Mouse (Mus musculus): ENCODE data around the gene Mustn1. TPM values are rescaled to one million over a fixed set of nuclear protein-coding genes. Genes with fewer than 3 reads are reported as not detected.

Mustn1 gene
- 1 to 10 TPM; 1.1 to 3.0 TPM for total RNA-seq (2023)

GRCm38 (mm10) chr14:30878958-30879571 lies at the start of gene Mustn1:
Mustn1 (plus strand) TSS chr14:30879200.

DNA sequence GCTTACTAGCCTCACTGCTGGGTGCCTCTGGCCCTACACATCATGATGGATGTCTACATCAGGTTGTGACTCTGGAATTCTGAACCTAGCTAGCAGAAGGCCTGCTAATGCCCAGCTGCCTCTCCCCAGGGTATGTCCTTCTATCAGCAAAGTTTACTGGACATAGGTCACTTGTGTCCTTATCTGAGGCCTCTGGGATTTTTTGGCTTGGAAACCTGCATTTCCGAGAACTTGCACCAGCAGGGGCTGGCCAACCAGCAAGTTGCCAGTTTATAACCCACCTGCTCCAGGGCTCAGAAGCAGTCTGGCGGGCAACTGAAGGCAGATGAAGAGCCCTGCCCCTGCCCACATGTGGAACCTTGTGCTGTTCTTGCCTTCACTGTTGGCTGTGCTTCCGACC lies 7.2 kb downstream of the Mustn1 start, which contains the start of gene Itih4:
Itih4 (plus strand) TSS at position 273 of the 400 bp plus-strand sequence.

DNA sequence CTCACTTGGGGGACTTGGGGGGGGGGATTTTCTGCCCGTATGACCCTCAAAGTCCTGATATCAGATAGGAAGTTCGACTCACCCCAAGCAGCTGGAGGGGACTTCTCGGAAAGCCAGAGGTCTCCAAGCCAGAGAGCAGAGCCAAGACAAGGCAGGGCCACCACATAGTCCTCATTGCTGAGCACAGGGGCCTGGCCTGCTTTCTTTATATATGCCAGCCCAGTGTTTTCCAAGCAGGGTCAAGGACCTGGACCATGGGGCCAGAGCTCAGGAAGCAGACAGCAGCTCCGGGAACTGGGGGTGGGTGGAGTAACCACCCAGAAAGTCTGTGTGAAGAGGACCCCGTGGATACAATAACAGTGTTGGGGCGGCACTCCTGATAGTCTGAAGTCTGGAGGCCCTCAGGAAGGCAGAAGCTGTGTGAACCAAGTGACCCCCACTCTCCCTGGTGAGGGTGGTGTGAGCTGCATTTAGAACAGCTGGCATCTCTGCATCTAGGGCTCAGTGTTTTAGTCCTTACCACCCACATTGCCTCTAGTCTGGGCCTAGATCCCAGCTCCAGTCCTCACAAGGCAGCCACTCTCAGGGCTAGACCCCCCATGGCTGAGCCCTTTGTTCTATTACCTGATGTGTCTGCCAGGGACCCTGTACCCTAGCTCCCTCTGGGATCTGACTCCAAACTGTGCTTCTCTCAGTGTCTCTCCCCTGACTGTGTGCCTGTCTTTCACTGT lies 44.5 kb downstream of the Mustn1 start, which contains the start of gene Itih3:
Itih3 (minus strand) TSS at position 386 of the 731 bp plus-strand sequence.

Other genes with a start within 250 kb of the Mustn1 start
- gene Rft1, start 224.8 kb upstream of the Mustn1 start, total RNA-seq (2023): 10 to 100 TPM; 16.9 to 23.2 TPM
- gene Sfmbt1, start 164.4 kb upstream of the Mustn1 start, total RNA-seq (2023): 10 to 100 TPM; 18.0 to 24.5 TPM
- gene Tmem110, start 53.6 kb upstream of the Mustn1 start, total RNA-seq (2023): 10 to 100 TPM; 19.9 to 21.2 TPM
- under 1 TPM in 1 of 2 experiments, not detected in 1; 0.26 TPM for gene Itih4, start 7.3 kb downstream of the Mustn1 start, total RNA-seq (2023)
- not detected for gene Itih3, start 44.6 kb downstream of the Mustn1 start, total RNA-seq (2023)
- gene Itih1, start 64.1 kb downstream of the Mustn1 start, total RNA-seq (2023): not detected
- 1 to 10 TPM; 7.1 to 7.2 TPM for gene Nek4, start 72.2 kb downstream of the Mustn1 start, total RNA-seq (2023)
- gene Glt8d1, start 122.2 kb downstream of the Mustn1 start, total RNA-seq (2023): 10 to 100 TPM; 17.3 to 22.6 TPM
- gene Spcs1, start 122.5 kb downstream of the Mustn1 start, total RNA-seq (2023): 10 to 100 TPM; 73.8 to 78.7 TPM
- gene Pbrm1, start 139.9 kb downstream of the Mustn1 start, total RNA-seq (2023): 10 to 100 TPM; 74.0 to 99.5 TPM
- gene Gnl3, start 140.0 kb downstream of the Mustn1 start, total RNA-seq (2023): 100 to 1,000 TPM; 396 to 425 TPM
- gene Smim4, start 249.8 kb downstream of the Mustn1 start, total RNA-seq (2023): 10 to 100 TPM; 23.5 to 26.8 TPM

All from B cell, adult 67 days (primary cell).